Mouse (Mus musculus) c-Kit-negative CD71-positive TER-119-positive erythroid progenitor cells, embryonic 14.5 days (primary cell): ENCODE results near the gene Mns1.
"Not testable (repeated sequence)": the region's sequence is repeated elsewhere in the genome, so short reads cannot be mapped to it uniquely, and the experiment has no call there.

Experiments
- DNase-seq: peaks from one replicate; pipeline ENCODE4 v3.0.0-alpha.2; 2013; ENCODE audit warnings: low read depth, low spot score

Mns1 gene

GRCm38 (mm10) chr9:72437822-72438701 lies at the start of gene Mns1:
Mns1 (plus strand) TSS chr9:72438011.
- DNase-seq = peak; percentile 92

DNA sequence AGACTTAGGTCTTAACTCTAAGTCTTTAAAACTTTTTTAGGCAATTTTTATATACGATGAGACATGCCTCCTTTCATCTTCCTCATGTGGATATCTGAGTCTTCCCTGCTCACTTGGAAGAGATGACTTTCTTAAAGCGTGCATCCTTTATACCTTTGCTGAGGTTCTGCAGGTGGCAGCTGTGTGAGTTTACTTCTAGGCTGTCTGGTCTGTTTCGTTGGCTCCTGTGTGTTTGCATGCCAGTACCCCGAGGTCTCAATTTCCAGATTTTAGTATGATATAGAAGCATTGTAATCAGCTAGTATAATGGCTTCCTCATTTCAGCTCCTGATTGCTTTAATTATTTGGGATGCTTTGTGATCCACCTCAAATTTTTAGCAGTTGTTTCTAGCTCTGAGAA lies 48.9 kb upstream of the Mns1 start:
- no peak for DNase-seq

GRCm38 (mm10) chr9:72389431-72390002 lies 48.3 kb upstream of the Mns1 start:
- no peak for DNase-seq

- DNase-seq = no peak
These were observed 47.3 kb upstream of the Mns1 start for GRCm38 (mm10) chr9:72390321-72391077.

GRCm38 (mm10) chr9:72392686-72393085 lies 45.1 kb upstream of the Mns1 start:
- DNase-seq = no peak

DNA sequence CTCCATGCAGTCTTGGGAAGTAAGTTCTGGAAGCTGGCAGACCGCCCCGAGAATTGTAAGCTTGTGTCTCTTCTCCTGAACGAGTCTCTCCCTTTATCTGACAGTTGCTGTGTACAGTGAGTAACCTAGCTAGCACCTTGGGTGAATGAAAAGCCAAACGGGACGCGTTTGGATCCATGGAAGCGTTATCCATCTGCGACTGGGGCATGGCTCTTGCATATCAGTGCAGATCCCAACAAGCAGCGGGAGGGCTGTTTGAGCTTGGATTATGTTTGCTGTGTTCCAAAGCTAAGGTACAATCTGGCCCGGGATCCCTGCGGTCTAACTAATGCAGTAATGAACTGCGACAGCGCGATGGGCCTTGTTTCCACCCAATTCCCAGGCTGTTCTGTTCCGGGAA lies 44.6 kb upstream of the Mns1 start:
- DNase-seq = no peak

- DNase-seq = no peak
These were observed 43.9 kb upstream of the Mns1 start for GRCm38 (mm10) chr9:72393869-72394341.

DNA sequence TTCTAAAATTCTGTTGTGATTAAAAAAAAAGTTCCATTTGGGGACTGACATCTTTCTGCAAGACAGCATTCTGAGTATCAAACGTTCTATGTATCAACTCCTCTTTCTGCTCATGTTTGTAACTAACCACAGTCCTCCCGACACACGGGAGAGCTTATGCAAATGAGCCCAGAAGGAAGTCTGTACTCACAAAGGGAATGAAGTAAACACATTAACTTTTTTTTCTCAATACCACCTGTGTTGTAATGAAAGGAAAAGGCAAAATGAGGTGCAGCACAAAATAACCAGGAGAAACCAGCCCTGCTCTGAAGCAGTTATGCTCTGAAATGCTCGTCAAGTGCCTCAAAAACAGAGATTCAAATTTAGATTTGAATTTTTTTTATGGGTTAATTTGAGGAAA lies 37.7 kb upstream of the Mns1 start:
- DNase-seq = no peak

- not testable (repeated sequence) for DNase-seq
These were observed 36.0 kb upstream of the Mns1 start for GRCm38 (mm10) chr9:72401769-72402168.

DNA sequence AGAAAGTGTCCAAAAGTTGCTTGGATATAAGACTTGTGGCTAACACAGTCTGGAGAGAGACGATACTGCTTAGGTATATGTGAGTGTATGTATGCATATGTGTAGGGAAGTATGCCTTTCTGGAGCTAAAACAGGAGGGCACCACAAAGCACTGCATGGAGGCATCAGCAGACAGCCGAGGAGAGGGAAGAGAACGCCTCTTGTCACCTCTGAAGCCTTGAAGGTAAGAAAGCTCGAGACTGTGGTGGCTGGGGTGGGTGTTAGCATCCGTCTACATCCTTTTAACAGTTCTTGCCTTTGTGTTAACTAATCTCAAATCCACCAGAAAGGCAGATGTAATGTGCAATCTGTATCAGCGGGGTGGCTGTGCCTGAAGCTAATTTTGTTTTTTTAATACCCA lies 34.4 kb upstream of the Mns1 start:
- DNase-seq = no peak

DNA sequence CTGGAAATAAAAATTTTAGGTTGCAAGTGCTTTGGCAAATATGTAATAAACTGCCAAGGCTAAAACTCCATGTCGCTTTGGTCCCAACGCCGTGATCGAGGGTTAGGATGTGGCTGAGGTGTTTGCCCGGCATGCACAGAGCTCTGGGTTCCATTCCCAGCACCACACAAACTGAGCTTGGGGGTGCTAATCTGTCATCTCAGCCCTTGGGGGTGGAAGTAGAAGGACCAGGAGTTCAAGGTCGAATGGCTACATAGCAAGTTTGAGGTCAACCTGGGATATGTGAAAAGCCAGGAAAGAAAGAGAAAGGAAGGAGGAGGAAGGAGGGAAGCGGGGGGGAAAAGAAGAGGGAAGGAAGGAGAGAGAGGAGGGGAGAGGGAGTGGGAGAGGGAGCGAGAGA lies 33.4 kb upstream of the Mns1 start:
- no peak for DNase-seq

DNA sequence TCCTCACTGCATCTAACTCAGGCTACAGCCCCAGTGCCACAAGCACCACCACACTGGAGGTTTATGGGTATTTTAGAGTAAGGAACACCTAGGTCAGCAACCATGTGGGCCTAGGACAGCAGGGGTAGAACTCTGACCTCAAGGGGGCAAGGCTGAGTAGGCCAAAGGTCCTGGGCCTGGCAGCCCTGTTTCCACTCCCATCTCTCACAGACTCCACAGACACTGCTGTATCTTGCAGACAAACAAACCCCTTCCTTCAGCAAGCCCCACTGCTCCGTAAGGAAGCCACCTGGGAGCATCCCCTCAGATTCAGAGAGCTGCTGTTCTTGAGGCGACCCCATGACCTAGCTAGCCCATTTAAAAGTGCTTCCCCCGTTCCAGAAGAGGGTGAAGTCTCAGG lies 32.9 kb upstream of the Mns1 start:
- DNase-seq = no peak

GRCm38 (mm10) chr9:72405882-72406638 lies 31.8 kb upstream of the Mns1 start:
- no peak for DNase-seq

DNA sequence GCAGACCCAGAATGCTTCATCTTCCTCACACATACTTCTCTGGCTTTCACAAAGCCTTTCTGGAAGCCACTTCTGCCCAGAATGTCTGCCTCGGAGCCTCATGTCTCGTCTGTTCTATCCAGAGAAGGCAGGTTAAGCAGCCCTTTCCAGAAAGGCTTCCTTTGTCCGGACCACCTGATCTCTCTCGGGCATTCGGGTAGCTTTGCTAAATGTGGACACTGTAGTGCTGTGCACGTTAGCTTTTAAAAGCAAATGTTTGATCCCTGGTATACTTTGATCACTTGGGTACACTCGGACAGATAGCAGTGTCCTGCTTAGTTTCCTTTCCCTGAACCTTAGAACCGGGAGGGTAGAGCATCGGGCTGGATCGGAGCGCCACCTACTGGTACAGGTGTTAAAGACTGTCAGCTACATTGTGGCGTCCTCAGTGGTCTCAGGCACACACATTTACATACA lies 29.7 kb upstream of the Mns1 start:
- DNase-seq = peak; percentile 85

DNA sequence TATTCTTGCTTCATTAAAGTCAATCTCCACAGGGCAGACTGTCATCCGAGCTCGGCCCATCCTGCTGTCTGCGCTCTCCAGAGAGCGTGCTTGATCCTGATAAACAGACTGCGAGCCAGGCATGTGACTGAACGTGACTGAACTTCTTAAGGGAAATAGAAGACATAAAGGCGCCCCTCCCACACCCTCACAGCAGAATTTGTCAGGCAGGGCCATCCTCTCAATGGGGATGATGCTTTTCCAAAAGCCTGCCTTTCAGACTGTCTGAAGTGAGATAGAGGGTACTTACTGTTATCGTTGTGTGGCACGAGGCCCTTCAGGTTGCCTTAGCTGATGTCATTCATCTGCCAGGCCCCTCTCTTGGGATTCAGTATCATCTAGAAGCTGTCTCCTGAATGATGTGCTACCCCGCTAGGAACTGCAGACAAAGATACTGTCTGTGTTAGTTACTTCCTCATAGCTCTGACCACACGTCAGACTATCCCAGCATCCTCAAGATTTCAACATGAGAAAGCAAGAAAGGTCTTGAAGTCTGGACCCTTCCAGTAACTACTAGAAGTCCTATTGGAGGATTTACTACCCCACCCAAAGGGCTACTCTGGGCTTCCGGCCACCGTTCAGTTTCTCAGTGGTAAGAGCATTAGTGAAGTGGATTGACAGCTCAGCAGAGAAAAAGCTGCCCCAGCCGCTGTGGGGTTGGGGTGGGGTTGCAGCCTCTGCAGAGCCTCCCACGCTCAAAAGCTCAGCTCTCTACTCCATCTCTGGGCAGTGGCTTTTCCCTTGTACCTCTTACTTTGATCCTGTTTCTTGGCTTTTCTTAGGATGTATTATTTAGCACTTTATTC lies 28.2 kb upstream of the Mns1 start:
- peak; percentile 71 for DNase-seq

DNA sequence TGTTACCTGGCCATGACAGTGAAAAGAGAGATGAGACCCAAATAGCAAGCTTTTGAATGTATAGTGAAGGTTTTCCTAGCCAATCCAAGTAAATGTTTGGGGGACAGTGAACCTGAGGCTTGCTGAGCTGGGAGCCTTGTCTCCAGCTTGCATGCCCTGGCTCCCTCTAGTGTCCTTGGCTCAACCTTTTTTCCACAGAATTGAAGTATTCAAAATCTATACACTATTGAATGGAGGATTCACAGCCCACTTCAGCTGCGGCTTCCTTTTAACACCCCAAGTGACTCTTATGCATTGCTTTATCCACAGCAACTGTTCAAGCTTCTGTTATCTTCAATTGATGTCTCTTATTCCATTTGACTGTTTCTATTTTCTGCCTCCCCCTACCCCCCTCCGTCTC lies 26.1 kb upstream of the Mns1 start:
- DNase-seq = no peak

- no peak for DNase-seq
These were observed 19.4 kb upstream of the Mns1 start for GRCm38 (mm10) chr9:72418443-72418842.

DNA sequence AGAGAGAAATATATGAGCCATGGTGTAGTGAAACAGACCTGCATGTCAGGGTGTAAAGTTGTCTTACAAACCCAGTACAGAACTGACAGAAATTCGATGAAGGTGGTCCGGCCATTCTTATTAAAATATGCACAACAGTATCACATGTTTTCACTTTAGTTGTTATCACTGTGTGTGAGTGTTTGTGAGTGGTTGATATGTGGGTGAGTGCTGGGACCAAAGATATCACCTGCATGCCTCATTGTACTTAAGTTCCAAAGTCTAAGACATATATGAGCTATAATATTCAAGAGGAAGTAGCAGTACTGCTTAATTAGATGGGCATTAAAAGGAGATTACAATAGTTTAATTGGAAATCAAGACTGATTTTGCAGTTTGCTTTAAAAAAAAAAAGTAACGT lies 17.3 kb upstream of the Mns1 start:
- DNase-seq = no peak

DNA sequence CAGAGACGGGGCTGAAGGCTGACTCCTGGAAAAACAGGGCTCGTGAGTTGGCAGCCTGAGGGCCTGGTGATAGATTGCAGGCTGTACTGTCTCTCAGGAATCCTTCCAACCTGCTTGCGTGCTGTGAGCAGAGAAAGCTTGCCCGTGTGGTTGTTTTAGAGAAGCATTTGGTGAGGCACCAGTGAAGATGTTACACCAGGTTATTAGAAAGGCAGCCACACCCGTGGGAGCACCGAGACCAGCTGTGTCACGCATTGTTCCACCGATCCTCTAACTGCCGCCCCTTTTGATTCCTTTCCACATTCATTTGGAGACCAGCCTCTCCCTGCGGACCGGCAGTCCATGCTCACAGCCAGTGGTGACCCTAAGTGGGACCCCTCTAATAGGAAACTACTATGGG lies 15.5 kb upstream of the Mns1 start:
- DNase-seq = no peak

DNA sequence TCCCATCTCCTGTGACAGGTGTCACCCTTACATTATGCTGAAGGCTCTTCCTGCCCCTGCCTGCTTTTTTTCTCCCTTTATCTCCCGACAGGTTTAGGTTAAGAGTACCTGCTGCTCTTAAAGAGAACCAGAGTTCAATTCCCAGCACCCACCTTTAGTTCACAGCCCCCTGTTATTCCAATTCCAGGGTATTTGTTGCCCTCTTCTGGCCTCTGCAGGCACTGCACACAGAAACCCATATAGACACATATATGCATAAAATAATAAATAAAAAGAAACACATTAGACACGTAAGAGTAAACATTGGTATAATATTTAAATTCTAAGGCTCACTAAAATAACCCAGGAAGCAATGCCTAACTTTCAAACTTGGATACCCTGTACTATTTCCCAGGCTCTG lies 15.1 kb upstream of the Mns1 start:
- no peak for DNase-seq
